Mouse (Mus musculus) embryo, embryonic 11.5 days (tissue): ENCODE measurements around the gene Tstd1.

ENCODE experiments used
- DNase-seq: peaks from one replicate; pipeline ENCODE4 v3.0.0-alpha.2; 2012; ENCODE audit warnings: low read depth, low spot score

Gene Tstd1

GRCm38 (mm10) chr1:171419291-171419882, 715 bp downstream of the Tstd1 start:
- DNase-seq, result no peak

- DNase-seq, result no peak
Observed at GRCm38 (mm10) chr1:171419905-171420304, 1.2 kb downstream of the Tstd1 start.

GRCm38 (mm10) chr1:171422504-171423095, 3.9 kb downstream of the Tstd1 start:
- DNase-seq, result no peak

GRCm38 (mm10) chr1:171424638-171425037, 6.0 kb downstream of the Tstd1 start:
- no peak for DNase-seq

- DNase-seq, result no peak
Observed at GRCm38 (mm10) chr1:171425126-171425525, 6.5 kb downstream of the Tstd1 start.

- no peak for DNase-seq
Observed at GRCm38 (mm10) chr1:171432158-171432557, 13.5 kb downstream of the Tstd1 start.

GRCm38 (mm10) chr1:171435288-171435814, 16.7 kb downstream of the Tstd1 start:
- no peak for DNase-seq

GRCm38 (mm10) chr1:171435974-171436373, 17.3 kb downstream of the Tstd1 start:
- no peak for DNase-seq

GRCm38 (mm10) chr1:171437264-171438013, 18.8 kb downstream of the Tstd1 start, which contains the start of gene F11r:
F11r (plus strand) TSS chr1:171437535.
- DNase-seq, result no peak

GRCm38 (mm10) chr1:171438014-171438670, 19.5 kb downstream of the Tstd1 start:
- no peak for DNase-seq

- DNase-seq, result no peak
Observed at GRCm38 (mm10) chr1:171439072-171439471, 20.4 kb downstream of the Tstd1 start.

- DNase-seq, result no peak
Observed at GRCm38 (mm10) chr1:171440025-171440725, 21.5 kb downstream of the Tstd1 start.

- DNase-seq, result no peak
Observed at GRCm38 (mm10) chr1:171441466-171442412, 23.1 kb downstream of the Tstd1 start.

- no peak for DNase-seq
Observed at GRCm38 (mm10) chr1:171442413-171442760, 23.7 kb downstream of the Tstd1 start.

- no peak for DNase-seq
Observed at GRCm38 (mm10) chr1:171445050-171445449, 26.4 kb downstream of the Tstd1 start.

GRCm38 (mm10) chr1:171446854-171447253, 28.2 kb downstream of the Tstd1 start:
- no peak for DNase-seq

- no peak for DNase-seq
Observed at GRCm38 (mm10) chr1:171447692-171448091, 29.0 kb downstream of the Tstd1 start.

- DNase-seq, result no peak
Observed at GRCm38 (mm10) chr1:171450062-171450461, 31.4 kb downstream of the Tstd1 start.

- DNase-seq, result no peak
Observed at GRCm38 (mm10) chr1:171451001-171451400, 32.3 kb downstream of the Tstd1 start.

- no peak for DNase-seq
Observed at GRCm38 (mm10) chr1:171452522-171452921, 33.9 kb downstream of the Tstd1 start.
